Mouse (Mus musculus): ENCODE results near the gene Gpr62.

GRCm38 (mm10) chr9:106469776-106470175, 4.0 kb upstream of the Gpr62 start:
- TF ChIP-seq CTCF (IDR thresholded peaks at IDR 0.05; ENCODE audit: borderline replicate concordance, control insufficient read depth, extremely low read depth, insufficient read depth, low read length, poor library complexity) (no peak), POLR2A (IDR thresholded peaks at IDR 0.05; ENCODE audit: control insufficient read depth, extremely low read depth, insufficient read depth, low read length, poor library complexity) (no peak)

Data from thymus, adult 2 months (tissue).